Mouse (Mus musculus) lung, adult 2 months (tissue): ENCODE data around the gene Lama1.

Experiments used
- CTCF ChIP-seq: fragments of 200-500 bp; IDR thresholded peaks from 2 replicates; pipeline ENCODE4 v1.5.1; 2011; ENCODE audit warnings: mild to moderate bottlenecking, low read length, control low read depth; ENCODE audit not compliant: insufficient read depth
- POLR2A ChIP-seq: fragments of 200-500 bp; IDR thresholded peaks from 2 replicates; pipeline ENCODE4 v1.6.1; 2011; ENCODE audit warnings: low read depth, mild to moderate bottlenecking, control low read depth, low read length, borderline replicate concordance; ENCODE audit errors: extremely low read depth

DNA sequence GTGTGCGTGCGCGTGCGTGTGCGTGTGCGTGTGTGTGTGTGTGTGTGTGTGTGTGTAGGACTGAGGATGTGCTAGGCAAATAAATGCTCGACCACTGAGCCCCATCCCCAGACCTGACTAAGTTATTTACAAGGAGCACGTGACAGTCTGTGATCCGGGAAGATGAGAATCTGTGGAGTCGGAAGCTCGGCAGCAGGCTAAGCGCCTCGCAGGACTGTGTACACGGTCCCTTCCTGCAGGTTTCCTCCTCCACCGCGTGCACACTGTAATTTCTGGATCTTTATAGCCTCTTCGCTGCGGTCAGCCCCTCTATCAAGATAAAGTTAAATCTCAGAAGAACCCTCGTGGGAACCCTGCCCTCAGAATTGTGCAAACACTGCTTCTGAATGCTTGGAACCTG is 18.4 kb downstream of the Lama1 start:
- no peak for TF ChIP-seq CTCF
- TF ChIP-seq POLR2A: no peak
